Mouse (Mus musculus): ENCODE data around the gene Olfr878. TPM values are rescaled to one million over a fixed set of nuclear protein-coding genes. Genes with fewer than 3 reads are reported as not detected.

Gene Olfr878
- polyA plus RNA-seq, 1 experiment from 2014 or later = not detected

- Histone ChIP-seq H3K9ac (no peak overlapping the region), H3K4me3 (no peak overlapping the region), H3K4me2 (no peak overlapping the region), H3K4me1 (replicated peaks) (no peaks in the 10 kb centered on the region), H3K27me3 (no peaks in the 10 kb centered on the region), H3K27ac (replicated peaks) (no peak overlapping the region), H3K36me3 (no peaks in the 10 kb centered on the region), H3K9me3 (no peaks in the 10 kb centered on the region)
- ATAC-seq (ENCODE audit: low FRiP score, low read depth) = no peak
These were observed 16.5 kb downstream of the Olfr878 start for GRCm38 (mm10) chr9:37934146-37934545.

- Histone ChIP-seq H3K4me3 (no peak overlapping the region), H3K27me3 (no peaks in the 10 kb centered on the region), H3K27ac (replicated peaks) (no peak overlapping the region), H3K4me2 (no peak overlapping the region), H3K9ac (no peak overlapping the region), H3K36me3 (no peaks in the 10 kb centered on the region), H3K9me3 (no peaks in the 10 kb centered on the region), H3K4me1 (replicated peaks) (no peaks in the 10 kb centered on the region)
- WGBS = 86% methylated on average over 2 of the region's 2 CpGs
- no peak for ATAC-seq (ENCODE audit: low FRiP score, low read depth)
These were observed 23.5 kb downstream of the Olfr878 start for GRCm38 (mm10) chr9:37941167-37941566.

Other genes starting within 250 kb of the Olfr878 start
- not detected in 2 replicates for gene Panx3, start 248.6 kb upstream of the Olfr878 start, polyA plus RNA-seq (2015; fragmentation: Nextera tagmentation; extraction: Ambion mirVana)
- gene Olfr160, start 201.6 kb upstream of the Olfr878 start, polyA plus RNA-seq (2015; fragmentation: Nextera tagmentation; extraction: Ambion mirVana) = not detected in 2 replicates
- gene Olfr874, start 172.7 kb upstream of the Olfr878 start, polyA plus RNA-seq (2015; fragmentation: Nextera tagmentation; extraction: Ambion mirVana) = not detected in 2 replicates
- not detected in 2 replicates for gene Olfr875, start 146.0 kb upstream of the Olfr878 start, polyA plus RNA-seq (2015; fragmentation: Nextera tagmentation; extraction: Ambion mirVana)
- gene Olfr876, start 114.8 kb upstream of the Olfr878 start, polyA plus RNA-seq (2015; fragmentation: Nextera tagmentation; extraction: Ambion mirVana) = not detected in 2 replicates
- not detected in 2 replicates for gene Olfr877, start 63.6 kb upstream of the Olfr878 start, polyA plus RNA-seq (2015; fragmentation: Nextera tagmentation; extraction: Ambion mirVana)
- gene Olfr145, start 21.1 kb upstream of the Olfr878 start, polyA plus RNA-seq (2015; fragmentation: Nextera tagmentation; extraction: Ambion mirVana) = not detected in 2 replicates
- not detected in 2 replicates for gene Olfr881, start 74.0 kb downstream of the Olfr878 start, polyA plus RNA-seq (2015; fragmentation: Nextera tagmentation; extraction: Ambion mirVana)
- not detected in 2 replicates for gene Olfr883, start 108.0 kb downstream of the Olfr878 start, polyA plus RNA-seq (2015; fragmentation: Nextera tagmentation; extraction: Ambion mirVana)
- not detected in 2 replicates for gene Olfr884, start 128.7 kb downstream of the Olfr878 start, polyA plus RNA-seq (2015; fragmentation: Nextera tagmentation; extraction: Ambion mirVana)
- gene Olfr885, start 143.5 kb downstream of the Olfr878 start, polyA plus RNA-seq (2015; fragmentation: Nextera tagmentation; extraction: Ambion mirVana) = not detected in 2 replicates
- gene Olfr887, start 166.2 kb downstream of the Olfr878 start, polyA plus RNA-seq (2015; fragmentation: Nextera tagmentation; extraction: Ambion mirVana) = not detected in 2 replicates
- not detected in 2 replicates for gene Olfr888, start 190.3 kb downstream of the Olfr878 start, polyA plus RNA-seq (2015; fragmentation: Nextera tagmentation; extraction: Ambion mirVana)
- gene Olfr889, start 197.4 kb downstream of the Olfr878 start, polyA plus RNA-seq (2015; fragmentation: Nextera tagmentation; extraction: Ambion mirVana) = 0.10 TPM in 2 replicates
- gene Olfr890, start 224.7 kb downstream of the Olfr878 start, polyA plus RNA-seq (2015; fragmentation: Nextera tagmentation; extraction: Ambion mirVana) = not detected in 2 replicates